Mouse (Mus musculus) CH12.LX (cell line): Measurements from ENCODE around the gene Srcap.

Source experiments
- KAT2A ChIP-seq: IDR thresholded peaks from 2 replicates; pipeline ENCODE4 v1.6.1; 2012; ENCODE audit warnings: low read length, improper control_type of control experiment, inconsistent platforms; ENCODE audit not compliant: insufficient replicate concordance
- POLR2A ChIP-seq: IDR thresholded peaks from 2 replicates; pipeline ENCODE4 v1.6.1; 2011; ENCODE audit warnings: low read depth, mild to moderate bottlenecking, improper control_type of control experiment, low read length

DNA sequence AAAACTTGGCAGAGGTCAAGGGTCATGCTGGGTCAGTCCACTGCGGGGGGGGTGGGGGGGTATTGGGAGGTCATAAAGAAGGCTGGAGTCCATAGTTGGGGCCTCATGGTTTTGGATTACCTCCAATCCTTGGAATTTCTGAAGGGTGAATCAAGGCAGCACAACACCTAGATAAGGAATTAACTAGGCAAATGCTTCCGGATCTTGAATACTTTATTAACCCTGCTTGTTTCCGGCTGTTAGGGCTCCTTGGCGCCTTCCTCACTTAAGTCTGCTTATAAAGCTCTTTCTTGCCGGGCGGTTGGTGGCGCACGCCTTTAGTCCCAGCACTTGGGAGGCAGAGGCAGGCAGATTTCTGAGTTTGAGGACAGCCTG, 1.2 kb downstream of the Srcap start:
- TF ChIP-seq KAT2A (no peak), POLR2A (no peak)
